In genomic region chr6:30248708-30249107, GRCm38 (mm10) we compare ENCODE assay signal across 20 mouse cellular contexts. TPM values are rescaled to one million over a fixed set of nuclear protein-coding genes. Genes with fewer than 3 reads are reported as not detected.
DNase-seq lines count a peak whose midpoint lies in the region; ATAC-seq and TF ChIP-seq lines count a peak whose summit lies in the region.
"Had no signal": no experiment of that assay in that cellular context is flagged by ENCODE, and none has a peak within 500 bp of the region (broad histone marks: within the 10 kb centered on the region; RNA-seq: fewer than 3 reads in every experiment).

No protein-coding gene starts in this region.

- H3K4me3 ChIP-seq in heart, embryonic 13.5 days, result no peak overlapping the region
- H3K4me3 ChIP-seq in limb, embryonic 14.5 days (replicated peaks; ENCODE audit: low read length), result no peak overlapping the region
- no peak overlapping the region for H3K4me3 ChIP-seq in limb, embryonic 10.5 days
- H3K4me3 ChIP-seq: limb, embryonic 13.5 days; liver, embryonic 15.5 days; midbrain, embryonic 12.5 days had no signal

- WGBS in heart, embryonic 13.5 days, result 74% methylated on average over 3 of the region's 3 CpGs
- 83% methylated on average over 3 of the region's 3 CpGs for WGBS in limb, embryonic 14.5 days
- WGBS in limb, embryonic 10.5 days, result 91% methylated on average over 3 of the region's 3 CpGs

- no peaks in the 10 kb centered on the region for H3K27me3 ChIP-seq in heart, embryonic 13.5 days (replicated peaks)
- H3K27me3 ChIP-seq in limb, embryonic 14.5 days (ENCODE audit: control insufficient read depth, insufficient read depth, low read length), result no peaks in the 10 kb centered on the region
- no peaks in the 10 kb centered on the region for H3K27me3 ChIP-seq in limb, embryonic 10.5 days (ENCODE audit: low read depth, poor library complexity, severe bottlenecking)
- H3K27me3 ChIP-seq: limb, embryonic 13.5 days; liver, embryonic 15.5 days; midbrain, embryonic 12.5 days had no signal

- no peaks in the 10 kb centered on the region for H3K9me3 ChIP-seq in heart, embryonic 13.5 days
- no peaks in the 10 kb centered on the region for H3K9me3 ChIP-seq in limb, embryonic 14.5 days (ENCODE audit: control insufficient read depth, low read length)
- H3K9me3 ChIP-seq in limb, embryonic 10.5 days (replicated peaks), result no peaks in the 10 kb centered on the region
- H3K9me3 ChIP-seq: limb, embryonic 13.5 days; liver, embryonic 15.5 days; midbrain, embryonic 12.5 days had no signal

- peak; percentile 9 to 22 for DNase-seq in cerebellum, postnatal 10 days
- no peak for DNase-seq in cerebellum, adult 9-11 months
- DNase-seq in heart, adult 11 months, result no peak
- no peak for DNase-seq in limb, embryonic 14.5 days (ENCODE audit: low spot score)
- no peak for DNase-seq in limb, embryonic 10.5 days (ENCODE audit: low spot score)
- DNase-seq in adipocyte (ENCODE audit: low spot score), result peak; percentile 39
- DNase-seq: adrenal gland, postnatal 10 days; forebrain, postnatal 0 days; kidney, adult 9 months; kidney, postnatal 14 days; right cerebral cortex, postnatal 14 days; spleen, adult 18-20 months had no signal

- H3K9ac ChIP-seq in heart, embryonic 13.5 days, result no peak overlapping the region
- H3K9ac ChIP-seq in limb, embryonic 14.5 days (ENCODE audit: low read depth, low read length, severe bottlenecking), result no peak overlapping the region
- H3K9ac ChIP-seq: forebrain, postnatal 0 days; limb, embryonic 13.5 days; liver, embryonic 15.5 days; midbrain, embryonic 12.5 days had no signal

- no peak overlapping the region for H3K4me2 ChIP-seq in heart, embryonic 13.5 days
- no peak overlapping the region for H3K4me2 ChIP-seq in limb, embryonic 14.5 days (replicated peaks; ENCODE audit: low read depth, low read length, severe bottlenecking)
- H3K4me2 ChIP-seq: limb, embryonic 13.5 days; liver, embryonic 15.5 days; midbrain, embryonic 12.5 days had no signal

- no peak for ATAC-seq in heart, embryonic 13.5 days (ENCODE audit: extremely low read depth, insufficient number of reproducible peaks, low FRiP score, low TSS enrichment)
- ATAC-seq in limb, embryonic 14.5 days (ENCODE audit: low FRiP score, low read depth), result no peak
- no peak for ATAC-seq in megakaryocyte, adult 5-6 weeks (ENCODE audit: poor library complexity, severe bottlenecking)
- ATAC-seq: activated CD4-positive, CD25-positive, alpha-beta regulatory T cell, adult 4 months; forebrain, postnatal 0 days; hindbrain, postnatal 0 days; intestine, embryonic 16.5 days had no signal

- no peak for TF ChIP-seq POLR2A in limb, embryonic 14.5 days (IDR thresholded peaks at IDR 0.05; ENCODE audit: borderline replicate concordance, extremely low read depth, insufficient read depth, insufficient read length)

- H3K36me3 ChIP-seq in heart, embryonic 13.5 days, result peaks cover 36% of the 10 kb centered on the region
- peaks cover 26% of the 10 kb centered on the region for H3K36me3 ChIP-seq in limb, embryonic 14.5 days (ENCODE audit: control insufficient read depth, insufficient read depth, low read length)
- peaks cover 49% of the 10 kb centered on the region for H3K36me3 ChIP-seq in limb, embryonic 10.5 days

- H3K4me1 ChIP-seq in heart, embryonic 13.5 days, result peaks cover 58% of the 10 kb centered on the region
- H3K4me1 ChIP-seq in limb, embryonic 14.5 days (ENCODE audit: control insufficient read depth, insufficient read depth, low read length), result no peaks in the 10 kb centered on the region
- no peaks in the 10 kb centered on the region for H3K4me1 ChIP-seq in limb, embryonic 10.5 days
- H3K4me1 ChIP-seq: limb, embryonic 13.5 days; midbrain, embryonic 12.5 days had no signal

- 0 out of 2 replicates have a peak overlapping the region, but pooled peaks have one; percentile 33 for H3K27ac ChIP-seq in heart, embryonic 13.5 days (replicated peaks)
- peak overlapping the region; percentile 49 for H3K27ac ChIP-seq in limb, embryonic 14.5 days (replicated peaks; ENCODE audit: low read depth, low read length)
- no peak overlapping the region for H3K27ac ChIP-seq in limb, embryonic 10.5 days
- H3K27ac ChIP-seq: hindbrain, postnatal 0 days; limb, embryonic 13.5 days; liver, embryonic 15.5 days; midbrain, embryonic 12.5 days had no signal

RNA-seq across cellular contexts. Expression of gene Ube2h, which starts 55.6 kb away (rescaled TPM):
- polyA plus RNA-seq in heart, embryonic 13.5 days (2015; fragmentation: Nextera tagmentation; extraction: Ambion mirVana), result 46.6 and 49.8 TPM in 2 replicates
- 43.0 and 45.7 TPM in 2 replicates for polyA plus RNA-seq in limb, embryonic 14.5 days (2012; rRNA removed)
- 50.1 and 55.8 TPM in 2 replicates for polyA plus RNA-seq in limb, embryonic 14.5 days (2014; fragmentation: Nextera tagmentation; extraction: Ambion mirVana)
- polyA plus RNA-seq in limb, embryonic 10.5 days (2016; fragmentation: Nextera tagmentation; extraction: Ambion mirVana), result 31.9 and 41.2 TPM in 2 replicates
- total RNA-seq in megakaryocyte, adult 5-6 weeks (2015), result 16.8 and 18.5 TPM in 2 replicates
- 21.1 and 31.3 TPM in 2 replicates for total RNA-seq in megakaryocyte, adult 5-6 weeks (2017)

Comparison
In these comparisons a context has a peak if more than half of its experiments do, and no peak if none do; other contexts are left out.
1. DNase-seq: peak in cerebellum, postnatal 10 days (2 of 2) and adipocyte (single experiment); none in cerebellum, adult 9-11 months (single experiment), heart, adult 11 months (single experiment), limb, embryonic 14.5 days (single experiment) and limb, embryonic 10.5 days (single experiment).